Mouse (Mus musculus) kidney, adult 2 months (tissue): ENCODE results near the gene 1110002E22Rik.

Experiments
- CTCF ChIP-seq: fragments of 200-500 bp; conservative IDR thresholded peaks from 2 replicates; pipeline ENCODE4 v1.5.1; 2011; ENCODE audit warnings: low read depth, mild to moderate bottlenecking, control low read depth, low read length, moderate library complexity, mixed read lengths; ENCODE audit not compliant: insufficient read depth, insufficient read length
- POLR2A ChIP-seq: fragments of 200-500 bp; IDR thresholded peaks from one replicate; pipeline ENCODE4 v1.6.1; 2011; ENCODE audit warnings: low read depth, low read length, control low read depth

- TF ChIP-seq CTCF (no peak), POLR2A (no peak)
Observed at GRCm38 (mm10) chr3:138116871-138117270, 52.0 kb downstream of the 1110002E22Rik start.
